Mouse (Mus musculus) embryonic fibroblast, embryonic 13.5 days (primary cell): ENCODE data around the gene Dock4.

Source experiments
- CTCF ChIP-seq: IDR thresholded peaks from 2 replicates; pipeline ENCODE4 v1.5.1; 2011; ENCODE audit warnings: mild to moderate bottlenecking, control low read depth, low read length, moderate library complexity, borderline replicate concordance; ENCODE audit not compliant: insufficient read depth
- POLR2A ChIP-seq: IDR thresholded peaks from 2 replicates; pipeline ENCODE4 v1.6.1; 2011; ENCODE audit warnings: low read depth, mild to moderate bottlenecking, control low read depth, low read length, moderate library complexity

GRCm38 (mm10) chr12:40669460-40669859 lies 223.7 kb downstream of the Dock4 start:
- TF ChIP-seq CTCF (no peak), POLR2A (no peak)
